Comparison of ENCODE assay signal across 8 mouse cellular contexts in genomic region chr15:86205300-86205699, GRCm38 (mm10). TPM values are rescaled to one million over a fixed set of nuclear protein-coding genes. Genes with fewer than 3 reads are reported as not detected.
A peak's percentile ranks its signal among the peaks of the same experiment; 100 is the strongest.
DNase-seq lines count a peak whose midpoint lies in the region; ATAC-seq and TF ChIP-seq lines count a peak whose summit lies in the region.

No protein-coding gene starts in this region.

- no peaks in the 10 kb centered on the region for H3K9me3 ChIP-seq in kidney, embryonic 16.5 days (ENCODE audit: low read length)

- no peak overlapping the region for H3K9ac ChIP-seq in kidney, embryonic 16.5 days (replicated peaks; ENCODE audit: low read length)

- 84% methylated on average over 2 of the region's 2 CpGs for WGBS in kidney, adult 2 months
- 67% methylated on average over 2 of the region's 2 CpGs for WGBS in kidney, embryonic 16.5 days

- no peaks in the 10 kb centered on the region for H3K36me3 ChIP-seq in kidney, adult 2 months (ENCODE audit: control insufficient read depth, insufficient read depth, low read length)
- H3K36me3 ChIP-seq in kidney, embryonic 16.5 days (ENCODE audit: insufficient read depth, low read length) = no peaks in the 10 kb centered on the region

- ATAC-seq in kidney, embryonic 16.5 days (ENCODE audit: low FRiP score, low TSS enrichment) = no peak
- peak; percentile 71 for ATAC-seq in megakaryocyte-erythroid progenitor cell, adult 5-6 weeks (replicated peaks; ENCODE audit: low FRiP score, low TSS enrichment, poor library complexity, severe bottlenecking)

- TF ChIP-seq CTCF in kidney, adult 2 months (conservative IDR thresholded peaks at IDR 0.05; ENCODE audit: insufficient read depth, insufficient read length, low read depth, low read length) = peak; percentile 77

- peak; percentile 72 for DNase-seq in kidney, adult 2 months
- DNase-seq in ES-CJ7 (ENCODE audit: low read depth, low spot score) = peak; percentile 79
- DNase-seq in adrenal gland, postnatal 14 days = peak; percentile 84
- peak; percentile 82 for DNase-seq in induced T-regulatory cell, adult 2 months (ENCODE audit: low read depth)
- peak; percentile 92 for DNase-seq in thymus, postnatal 4 days
- no peak for DNase-seq in layer of hippocampus, adult 18-20 months (ENCODE audit: low spot score in 2 of 2)

- H3K4me1 ChIP-seq in kidney, adult 2 months (ENCODE audit: control insufficient read depth, insufficient read depth, low read length) = peaks cover 8% of the 10 kb centered on the region; the same call in 1 of the 2 replicates
- peaks cover 35% of the 10 kb centered on the region for H3K4me1 ChIP-seq in kidney, embryonic 16.5 days (ENCODE audit: insufficient read depth, low read length)

- no peak overlapping the region for H3K27ac ChIP-seq in kidney, adult 2 months (ENCODE audit: insufficient read depth, low read depth, low read length)
- H3K27ac ChIP-seq in kidney, embryonic 16.5 days (ENCODE audit: low read length) = no peak overlapping the region

- TF ChIP-seq POLR2A in kidney, adult 2 months (IDR thresholded peaks at IDR 0.05; ENCODE audit: low read depth, low read length) = no peak

- no peak overlapping the region for H3K4me2 ChIP-seq in kidney, embryonic 16.5 days (replicated peaks; ENCODE audit: low read depth, low read length)

- H3K27me3 ChIP-seq in kidney, adult 2 months (replicated peaks; ENCODE audit: control insufficient read depth, insufficient read depth, low read length) = no peaks in the 10 kb centered on the region
- H3K27me3 ChIP-seq in kidney, embryonic 16.5 days (ENCODE audit: insufficient read depth, low read length) = no peaks in the 10 kb centered on the region

- no peak overlapping the region for H3K4me3 ChIP-seq in kidney, adult 2 months (ENCODE audit: insufficient read depth, low read depth, low read length)
- no peak overlapping the region for H3K4me3 ChIP-seq in kidney, embryonic 16.5 days (ENCODE audit: low read length)

RNA-seq across cellular contexts. Expression of gene Tbc1d22a, which starts 9.0 kb away (rescaled TPM):
- 31.7 and 34.5 TPM in 2 replicates for polyA plus RNA-seq in kidney, adult 2 months (2012; rRNA removed)
- polyA plus RNA-seq in kidney, embryonic 16.5 days (2015; fragmentation: Nextera tagmentation; extraction: Ambion mirVana) = 16.5 and 16.6 TPM in 2 replicates
- 26.8 and 32.0 TPM in 2 replicates for total RNA-seq in adrenal gland, postnatal 14 days (2021)
- total RNA-seq in megakaryocyte-erythroid progenitor cell, adult 5-6 weeks (2014; fragmentation: Nextera tagmentation) = 13.0 and 13.7 TPM in 2 replicates
- total RNA-seq in megakaryocyte-erythroid progenitor cell, adult 5-6 weeks (2017) = 12.5 and 13.5 TPM in 2 replicates
- 10 to 100 TPM; 34.7 to 35.9 TPM for total RNA-seq in layer of hippocampus, adult 18-20 months (2021)

RNA-seq across cellular contexts. Expression of gene Cerk, which starts 19.4 kb away (rescaled TPM):
- polyA plus RNA-seq in kidney, adult 2 months (2012; rRNA removed) = 19.7 and 20.8 TPM in 2 replicates
- 13.6 and 13.7 TPM in 2 replicates for polyA plus RNA-seq in kidney, embryonic 16.5 days (2015; fragmentation: Nextera tagmentation; extraction: Ambion mirVana)
- 31.5 and 33.0 TPM in 2 replicates for total RNA-seq in adrenal gland, postnatal 14 days (2021)
- 5.6 and 7.1 TPM in 2 replicates for total RNA-seq in megakaryocyte-erythroid progenitor cell, adult 5-6 weeks (2014; fragmentation: Nextera tagmentation)
- total RNA-seq in megakaryocyte-erythroid progenitor cell, adult 5-6 weeks (2017) = 3.5 and 6.1 TPM in 2 replicates
- total RNA-seq in layer of hippocampus, adult 18-20 months (2021) = 10 to 100 TPM; 50.0 to 50.7 TPM

Comparison
In these comparisons a context has a peak if more than half of its experiments do, and no peak if none do; other contexts are left out.
1. DNase-seq: peak in kidney, adult 2 months (single experiment), ES-CJ7 (single experiment), adrenal gland, postnatal 14 days (single experiment), induced T-regulatory cell, adult 2 months (single experiment) and thymus, postnatal 4 days (single experiment); none in layer of hippocampus, adult 18-20 months (0 of 2).